Mouse (Mus musculus) right cerebral cortex, postnatal 10 days (tissue): ENCODE measurements around the gene Mettl8.

Experiments used
- DNase-seq, 2 experiments: peaks; one replicate each; pipeline ENCODE4 v3.0.0; 2021; ENCODE audit warnings: low spot score in 2 of 2

The Mettl8 gene

GRCm38 (mm10) chr2:71055300-71056114, at the start of gene Mettl8, which contains the start of gene Dcaf17:
Mettl8 (minus strand) TSS chr2:71055583.
Dcaf17 (plus strand) TSS chr2:71055328.
- peak; percentile 93 to 95 for DNase-seq

GRCm38 (mm10) chr2:71104696-71105095, 49.3 kb upstream of the Mettl8 start:
- no peak for DNase-seq

- no peak for DNase-seq
Measured at GRCm38 (mm10) chr2:71103292-71103680, 47.9 kb upstream of the Mettl8 start.

- no peak for DNase-seq
Measured at GRCm38 (mm10) chr2:71102621-71103291, 47.4 kb upstream of the Mettl8 start.

- no peak for DNase-seq
Measured at GRCm38 (mm10) chr2:71096170-71096569, 40.8 kb upstream of the Mettl8 start.

- no peak for DNase-seq
Measured at GRCm38 (mm10) chr2:71090660-71091445, 35.5 kb upstream of the Mettl8 start.

- DNase-seq: no peak
Measured at GRCm38 (mm10) chr2:71089766-71090165, 34.4 kb upstream of the Mettl8 start.

- no peak for DNase-seq
Measured at GRCm38 (mm10) chr2:71083454-71084193, 28.2 kb upstream of the Mettl8 start.

- peak in 1 of 2 experiments; percentile 32 for DNase-seq
Measured at GRCm38 (mm10) chr2:71082416-71082815, 27.0 kb upstream of the Mettl8 start.

GRCm38 (mm10) chr2:71073828-71074227, 18.4 kb upstream of the Mettl8 start:
- DNase-seq: no peak

- DNase-seq: no peak
Measured at GRCm38 (mm10) chr2:71073330-71073729, 17.9 kb upstream of the Mettl8 start.

GRCm38 (mm10) chr2:71071601-71072000, 16.2 kb upstream of the Mettl8 start:
- no peak for DNase-seq

GRCm38 (mm10) chr2:71056115-71056835, 892 bp upstream of the Mettl8 start:
- no peak for DNase-seq

GRCm38 (mm10) chr2:71054716-71055115, 667 bp downstream of the Mettl8 start:
- DNase-seq: no peak

- no peak for DNase-seq
Measured at GRCm38 (mm10) chr2:71050511-71050910, 4.9 kb downstream of the Mettl8 start.

- DNase-seq: no peak
Measured at GRCm38 (mm10) chr2:71048896-71049295, 6.5 kb downstream of the Mettl8 start.

- DNase-seq: no peak
Measured at GRCm38 (mm10) chr2:71046751-71047320, 8.5 kb downstream of the Mettl8 start.

- DNase-seq: no peak
Measured at GRCm38 (mm10) chr2:71046151-71046550, 9.2 kb downstream of the Mettl8 start.

GRCm38 (mm10) chr2:71039522-71040121, 15.8 kb downstream of the Mettl8 start:
- DNase-seq: peak; percentile 88 to 91

- DNase-seq: no peak
Measured at GRCm38 (mm10) chr2:71037447-71037846, 17.9 kb downstream of the Mettl8 start.
